Mouse (Mus musculus) bone marrow macrophage, adult 2 months (primary cell): ENCODE results near the gene Srcin1. TPM values are rescaled to one million over a fixed set of nuclear protein-coding genes. Genes with fewer than 3 reads are reported as not detected.

Experiments
- H3K27ac ChIP-seq: 2 replicates; pipeline ENCODE4 v1.5.1; 2012; ENCODE audit warnings: low read depth, low read length; ENCODE audit not compliant: insufficient read depth
- H3K4me1 ChIP-seq: 2 replicates; pipeline ENCODE4 v1.6.1; 2012; ENCODE audit warnings: low read length; ENCODE audit not compliant: control insufficient read depth, insufficient read depth
- H3K4me3 ChIP-seq: 2 replicates; pipeline ENCODE4 v1.5.1; 2012; ENCODE audit warnings: mild to moderate bottlenecking, low read length, moderate library complexity; ENCODE audit not compliant: insufficient read depth
- CTCF ChIP-seq: IDR thresholded peaks from 2 replicates; pipeline ENCODE4 v1.5.1; 2012; ENCODE audit warnings: low read depth, mild to moderate bottlenecking, low read length, moderate library complexity
- POLR2A ChIP-seq: IDR thresholded peaks from 2 replicates; pipeline ENCODE4 v1.6.1; 2012; ENCODE audit warnings: mild to moderate bottlenecking, low read depth, low read length, borderline replicate concordance
- polyA plus RNA-seq: library from polyadenylated mRNA; stranded (reverse); fragments of >200 nt; gene quantifications from 2 replicates; pipeline ENCODE4 v1.2.4, GENCODE M21; 2012; ENCODE audit not compliant: missing spikeins, insufficient read depth, insufficient read length

Srcin1 gene
- polyA plus RNA-seq, 1 experiment, result not detected

GRCm38 (mm10) chr11:97607056-97607725 lies 31.2 kb upstream of the Srcin1 start:
- Histone ChIP-seq H3K4me3 (no peak overlapping the region), H3K4me1 (no peaks in the 10 kb centered on the region), H3K27ac (no peak overlapping the region)
- TF ChIP-seq POLR2A (no peak), CTCF (no peak)

GRCm38 (mm10) chr11:97603891-97604290 lies 27.9 kb upstream of the Srcin1 start:
- no peaks in the 10 kb centered on the region for H3K4me1 ChIP-seq
- no peak for TF ChIP-seq POLR2A
- no peak for TF ChIP-seq CTCF
- no peak overlapping the region for H3K27ac ChIP-seq
- H3K4me3 ChIP-seq, result no peak overlapping the region

GRCm38 (mm10) chr11:97602223-97602622 lies 26.2 kb upstream of the Srcin1 start:
- TF ChIP-seq CTCF, result no peak
- TF ChIP-seq POLR2A, result no peak
- H3K4me3 ChIP-seq, result no peak overlapping the region

GRCm38 (mm10) chr11:97599104-97599503 lies 23.1 kb upstream of the Srcin1 start:
- Histone ChIP-seq H3K4me1 (no peaks in the 10 kb centered on the region), H3K4me3 (no peak overlapping the region), H3K27ac (no peak overlapping the region)
- no peak for TF ChIP-seq CTCF
- TF ChIP-seq POLR2A, result no peak

More at GRCm38 (mm10) chr11:97602223-97602622, 26.2 kb upstream of the Srcin1 start:
- H3K27ac ChIP-seq, result no peak overlapping the region
- no peaks in the 10 kb centered on the region for H3K4me1 ChIP-seq

GRCm38 (mm10) chr11:97597945-97598691 lies 22.1 kb upstream of the Srcin1 start:
- TF ChIP-seq CTCF (no peak), POLR2A (no peak)
- Histone ChIP-seq H3K4me1 (no peaks in the 10 kb centered on the region), H3K4me3 (no peak overlapping the region)

GRCm38 (mm10) chr11:97594136-97594535 lies 18.1 kb upstream of the Srcin1 start:
- H3K27ac ChIP-seq, result no peak overlapping the region
- H3K4me3 ChIP-seq, result no peak overlapping the region
- TF ChIP-seq CTCF (no peak), POLR2A (no peak)
- peaks cover 10% of the 10 kb centered on the region for H3K4me1 ChIP-seq

More at GRCm38 (mm10) chr11:97597945-97598691, 22.1 kb upstream of the Srcin1 start:
- no peak overlapping the region for H3K27ac ChIP-seq

- TF ChIP-seq CTCF, result no peak
- TF ChIP-seq POLR2A, result no peak
- Histone ChIP-seq H3K4me3 (no peak overlapping the region), H3K27ac (no peak overlapping the region), H3K4me1 (peaks cover 10% of the 10 kb centered on the region)
These were observed 15.9 kb upstream of the Srcin1 start for GRCm38 (mm10) chr11:97591910-97592309.

- peaks cover 10% of the 10 kb centered on the region for H3K4me1 ChIP-seq
- TF ChIP-seq POLR2A (no peak), CTCF (no peak)
- no peak overlapping the region for H3K27ac ChIP-seq
- H3K4me3 ChIP-seq, result no peak overlapping the region
These were observed 14.4 kb upstream of the Srcin1 start for GRCm38 (mm10) chr11:97590227-97590960.

GRCm38 (mm10) chr11:97589216-97589615 lies 13.2 kb upstream of the Srcin1 start:
- TF ChIP-seq CTCF (no peak), POLR2A (no peak)
- no peak overlapping the region for H3K4me3 ChIP-seq

GRCm38 (mm10) chr11:97585932-97586331 lies 9.9 kb upstream of the Srcin1 start:
- TF ChIP-seq CTCF (no peak), POLR2A (no peak)
- no peak overlapping the region for H3K4me3 ChIP-seq
- no peaks in the 10 kb centered on the region for H3K4me1 ChIP-seq
- H3K27ac ChIP-seq, result no peak overlapping the region

More at GRCm38 (mm10) chr11:97589216-97589615, 13.2 kb upstream of the Srcin1 start:
- Histone ChIP-seq H3K27ac (no peak overlapping the region), H3K4me1 (peaks cover 10% of the 10 kb centered on the region)

GRCm38 (mm10) chr11:97584476-97584875 lies 8.5 kb upstream of the Srcin1 start:
- H3K4me3 ChIP-seq, result no peak overlapping the region
- TF ChIP-seq POLR2A, result no peak
- no peak for TF ChIP-seq CTCF
- H3K27ac ChIP-seq, result no peak overlapping the region
- H3K4me1 ChIP-seq, result no peaks in the 10 kb centered on the region
